ENCODE assay signal across 8 mouse cellular contexts in the genomic region with DNA sequence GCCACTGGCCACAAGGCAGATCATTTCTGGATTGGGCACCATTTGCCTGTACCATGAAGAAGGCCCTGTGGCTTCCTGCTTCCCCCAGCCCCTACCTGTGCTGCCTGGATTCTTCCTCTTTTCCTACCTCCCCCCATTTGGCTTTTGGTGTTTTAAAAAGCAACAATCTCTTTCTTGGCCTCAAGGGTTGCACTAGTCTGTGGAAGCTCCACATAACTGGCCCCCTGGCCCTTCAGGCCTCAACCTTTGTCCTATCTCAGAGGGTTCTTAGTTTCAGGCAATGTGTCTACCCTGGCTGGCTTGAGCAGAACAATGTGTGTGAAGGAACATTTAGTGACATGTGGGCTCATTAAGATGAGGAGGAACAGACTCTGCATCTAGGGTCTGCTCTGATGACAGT. TPM values are rescaled to one million over a fixed set of nuclear protein-coding genes. Genes with fewer than 3 reads are reported as not detected.
A peak's percentile ranks its signal among the peaks of the same experiment; 100 is the strongest.
DNase-seq lines count a peak whose midpoint lies in the region; ATAC-seq and TF ChIP-seq lines count a peak whose summit lies in the region.

A gene (minus strand): TSS at position 101 of the 400 bp plus-strand sequence.

- H3K9ac ChIP-seq in forebrain, embryonic 15.5 days (replicated peaks): no peak within 1 kb of the TSS
- no peak within 1 kb of the TSS for H3K9ac ChIP-seq in neural tube, embryonic 14.5 days (replicated peaks; ENCODE audit: low read depth, low read length)

- peaks cover 12% of the 10 kb centered on the region for H3K4me1 ChIP-seq in E14TG2a.4 (replicated peaks; ENCODE audit: low read depth, low read length)
- H3K4me1 ChIP-seq in forebrain, embryonic 15.5 days: peaks cover 17% of the 10 kb centered on the region
- H3K4me1 ChIP-seq in neural tube, embryonic 14.5 days (ENCODE audit: control insufficient read depth, insufficient read depth, low read length): 0 out of 2 replicates have a peak, but pooled peaks cover 9% of the 10 kb centered on the region

- no peak for ATAC-seq in forebrain, embryonic 15.5 days (replicated peaks)
- ATAC-seq in neural tube, embryonic 14.5 days (ENCODE audit: low read depth): no peak

- peaks cover 32% of the 10 kb centered on the region for H3K27me3 ChIP-seq in E14TG2a.4 (ENCODE audit: insufficient read depth, low read length)
- H3K27me3 ChIP-seq in forebrain, embryonic 15.5 days: no peaks in the 10 kb centered on the region
- H3K27me3 ChIP-seq in neural tube, embryonic 14.5 days (ENCODE audit: control insufficient read depth, insufficient read depth, low read length): peaks cover 4% of the 10 kb centered on the region; the same call in 1 of the 2 replicates

- H3K27ac ChIP-seq in gastrocnemius, adult 2 months: peak within 1 kb of the TSS; percentile 87
- H3K27ac ChIP-seq in forebrain, embryonic 15.5 days (replicated peaks): no peak within 1 kb of the TSS
- H3K27ac ChIP-seq in neural tube, embryonic 14.5 days (ENCODE audit: low read depth, low read length): no peak within 1 kb of the TSS

- DNase-seq in gastrocnemius, adult 2 months: no peak
- DNase-seq in gastrocnemius, postnatal 14 days: no peak
- DNase-seq in left cerebral cortex, adult 8-10 months (ENCODE audit: low spot score in 2 of 2): no peak
- no peak for DNase-seq in frontal cortex, postnatal 36 days (ENCODE audit: low spot score in 2 of 2)
- no peak for DNase-seq in kidney, postnatal 36 days

- H3K36me3 ChIP-seq in E14TG2a.4 (ENCODE audit: insufficient read depth, low read length): peaks cover 28% of the 10 kb centered on the region
- no peaks in the 10 kb centered on the region for H3K36me3 ChIP-seq in forebrain, embryonic 15.5 days
- no peaks in the 10 kb centered on the region for H3K36me3 ChIP-seq in neural tube, embryonic 14.5 days (ENCODE audit: control insufficient read depth, insufficient read depth, low read length)

- H3K4me2 ChIP-seq in forebrain, embryonic 15.5 days (replicated peaks): peak within 1 kb of the TSS; percentile 85
- peak within 1 kb of the TSS; percentile 87; the same call in 1 of the 2 replicates for H3K4me2 ChIP-seq in neural tube, embryonic 14.5 days (ENCODE audit: low read depth, low read length)

- peaks cover 7% of the 10 kb centered on the region for H3K9me3 ChIP-seq in E14TG2a.4 (ENCODE audit: low read length)
- no peaks in the 10 kb centered on the region for H3K9me3 ChIP-seq in forebrain, embryonic 15.5 days
- H3K9me3 ChIP-seq in neural tube, embryonic 14.5 days (ENCODE audit: control insufficient read depth, low read length): no peaks in the 10 kb centered on the region

- no peak for TF ChIP-seq CTCF in gastrocnemius, adult 2 months (IDR thresholded peaks at IDR 0.05)
- no peak for TF ChIP-seq CTCF in E14TG2a.4 (conservative IDR thresholded peaks at IDR 0.05; ENCODE audit: low read length)

- peak within 1 kb of the TSS; percentile 97 for H3K4me3 ChIP-seq in gastrocnemius, adult 2 months
- peak within 1 kb of the TSS; percentile 92 for H3K4me3 ChIP-seq in E14TG2a.4 (replicated peaks; ENCODE audit: low read length)
- peak within 1 kb of the TSS; percentile 73 for H3K4me3 ChIP-seq in forebrain, embryonic 15.5 days
- H3K4me3 ChIP-seq in neural tube, embryonic 14.5 days (ENCODE audit: low read depth, low read length): peak within 1 kb of the TSS; percentile 96

- intact Hi-C loops in gastrocnemius, adult 2 months (cut with DNase I): no loop called here
- intact Hi-C loops in gastrocnemius, postnatal 14 days (cut with DNase I; ENCODE audit: low total_unique reads): no loop called here

RNA-seq across cellular contexts. Expression of the gene that starts here (rescaled TPM):
- 10 to 100 TPM; 14.9 to 16.7 TPM for total RNA-seq in gastrocnemius, adult 2 months (2021)
- total RNA-seq in gastrocnemius, postnatal 14 days (2021): 1 to 10 TPM; 7.1 to 9.0 TPM
- polyA plus RNA-seq in forebrain, embryonic 15.5 days (2015; fragmentation: Nextera tagmentation; extraction: Ambion mirVana): 23.9 and 28.3 TPM in 2 replicates
- total RNA-seq in left cerebral cortex, adult 8-10 months (2022): 10 to 100 TPM; 40.1 to 46.1 (median 41.8) TPM
- polyA plus RNA-seq in neural tube, embryonic 14.5 days (2014; fragmentation: Nextera tagmentation; extraction: Ambion mirVana): 26.6 and 28.1 TPM in 2 replicates
